Mouse (Mus musculus) MEL (cell line): Measurements from ENCODE around the gene Tfrc. TPM values are rescaled to one million over a fixed set of nuclear protein-coding genes. Genes with fewer than 3 reads are reported as not detected.

Experiments used
- DNase-seq: peaks from one replicate; pipeline ENCODE4 v3.0.0; 2011; ENCODE audit warnings: low read depth, low spot score
- H3K27ac ChIP-seq: 2 replicates; pipeline ENCODE4 v1.5.1; 2012; ENCODE audit warnings: low read depth, mild to moderate bottlenecking, control low read depth, low read length, moderate library complexity; ENCODE audit not compliant: control insufficient read depth
- H3K27me3 ChIP-seq, 2 experiments: fragments of 150-350 bp in 1 of 2; sonication (generic) in 1 of 2; 2 replicates each; pipeline ENCODE4 v1.6.1; 2012; ENCODE audit warnings: low read length in 2 of 2, mild to moderate bottlenecking in 2 of 2, improper control_type of control experiment in 1 of 2, moderate library complexity in 1 of 2; ENCODE audit not compliant: insufficient read depth in 2 of 2, control insufficient read depth in 1 of 2
- H3K36me3 ChIP-seq, 2 experiments: 2 replicates each; pipeline ENCODE4 v1.6.1; 2012 to 2014; ENCODE audit warnings: low read length in 2 of 2, improper control_type of control experiment in 1 of 2, inconsistent platforms in 1 of 2, mild to moderate bottlenecking in 1 of 2; ENCODE audit not compliant: insufficient read depth in 2 of 2, control insufficient read depth in 1 of 2
- H3K4me1 ChIP-seq, 2 experiments: fragments of 150-350 bp in 1 of 2; sonication (generic) in 1 of 2; 2 replicates each; pipeline ENCODE4 v1.6.1; 2012; ENCODE audit warnings: low read length in 2 of 2, improper control_type of control experiment in 1 of 2, mild to moderate bottlenecking in 1 of 2; ENCODE audit not compliant: insufficient read depth in 2 of 2, control insufficient read depth in 1 of 2
- H3K4me3 ChIP-seq, 2 experiments: fragments of 150-350 bp in 1 of 2; sonication (generic) in 1 of 2; 2 replicates each; pipeline ENCODE4 v1.5.1; 2012; ENCODE audit warnings: low read depth in 2 of 2, low read length in 2 of 2, mild to moderate bottlenecking in 2 of 2, moderate library complexity in 2 of 2, control low read depth in 1 of 2, improper control_type of control experiment in 1 of 2; ENCODE audit not compliant: control insufficient read depth in 1 of 2, insufficient read depth in 1 of 2
- H3K79me2 ChIP-seq: 2 replicates; pipeline ENCODE4 v1.6.1; 2012; ENCODE audit warnings: mild to moderate bottlenecking, low read length, moderate library complexity; ENCODE audit not compliant: control insufficient read depth, poor library complexity, insufficient read depth
- H3K9ac ChIP-seq: 2 replicates; pipeline ENCODE4 v1.6.1; 2012; ENCODE audit warnings: low read depth, mild to moderate bottlenecking, control low read depth, low read length, moderate library complexity; ENCODE audit not compliant: control insufficient read depth, poor library complexity, severe bottlenecking
- H3K9me3 ChIP-seq: fragments of 150-350 bp; sonication (generic); replicated peaks from 2 replicates; pipeline ENCODE4 v1.6.1; 2012; ENCODE audit warnings: mild to moderate bottlenecking, low read length, improper control_type of control experiment, moderate library complexity; ENCODE audit not compliant: insufficient read depth
- CHD1 ChIP-seq: IDR thresholded peaks from 2 replicates; pipeline ENCODE4 v1.6.1; 2012; ENCODE audit warnings: low read depth, mild to moderate bottlenecking, inconsistent platforms, low read length, improper control_type of control experiment
- CHD2 ChIP-seq: IDR thresholded peaks from 2 replicates; pipeline ENCODE4 v1.6.1; 2011; ENCODE audit warnings: low read length, improper control_type of control experiment
- CTCF ChIP-seq, 3 experiments: IDR thresholded peaks in 2 of 3; conservative IDR thresholded peaks in 1 of 3; 2 replicates each; pipeline ENCODE4 v1.5.1; 2011 to 2012; ENCODE audit warnings: low read length in 3 of 3, low read depth in 2 of 3, mild to moderate bottlenecking in 2 of 3, improper control_type of control experiment in 1 of 3, inconsistent platforms in 1 of 3, mixed read lengths in 1 of 3, moderate library complexity in 1 of 3; ENCODE audit not compliant: control insufficient read depth in 1 of 3, insufficient read depth in 1 of 3, poor library complexity in 1 of 3, severe bottlenecking in 1 of 3
- EP300 ChIP-seq, 2 experiments: IDR thresholded peaks; 2 replicates each; pipeline ENCODE4 v1.6.1; 2011; ENCODE audit warnings: improper control_type of control experiment in 2 of 2, low read length in 2 of 2, low read depth in 1 of 2, mild to moderate bottlenecking in 1 of 2
- ETS1 ChIP-seq: IDR thresholded peaks from 2 replicates; pipeline ENCODE4 v1.6.1; 2012; ENCODE audit warnings: low read depth, mild to moderate bottlenecking, inconsistent platforms, low read length, improper control_type of control experiment, moderate library complexity
- GATA1 ChIP-seq: IDR thresholded peaks from 2 replicates; pipeline ENCODE4 v1.6.1; 2011; ENCODE audit warnings: low read depth, low read length, improper control_type of control experiment
- HCFC1 ChIP-seq: IDR thresholded peaks from 2 replicates; pipeline ENCODE4 v1.6.1; 2012; ENCODE audit warnings: low read depth, mild to moderate bottlenecking, inconsistent platforms, low read length, improper control_type of control experiment, moderate library complexity
- MYC ChIP-seq: IDR thresholded peaks from 2 replicates; pipeline ENCODE4 v1.6.1; 2011; ENCODE audit warnings: low read depth, mild to moderate bottlenecking, low read length, improper control_type of control experiment, moderate library complexity
- NELFE ChIP-seq: IDR thresholded peaks from 2 replicates; pipeline ENCODE4 v1.6.1; 2011; ENCODE audit warnings: low read depth, low read length, improper control_type of control experiment
- NRF1 ChIP-seq: IDR thresholded peaks from 2 replicates; pipeline ENCODE4 v1.6.1; 2014; ENCODE audit warnings: low read depth, mild to moderate bottlenecking, inconsistent platforms, low read length, improper control_type of control experiment, moderate library complexity; ENCODE audit not compliant: poor library complexity, insufficient read depth, severe bottlenecking
- RCOR1 ChIP-seq: IDR thresholded peaks from 2 replicates; pipeline ENCODE4 v1.6.1; 2012; ENCODE audit warnings: low read depth, mild to moderate bottlenecking, inconsistent platforms, low read length, improper control_type of control experiment
- TAL1 ChIP-seq: IDR thresholded peaks from 2 replicates; pipeline ENCODE4 v1.6.1; 2012; ENCODE audit warnings: mild to moderate bottlenecking, inconsistent platforms, low read length, moderate library complexity, mixed read lengths
- TCF12 ChIP-seq: IDR thresholded peaks from 2 replicates; pipeline ENCODE4 v1.6.1; 2014; ENCODE audit warnings: low read depth, mild to moderate bottlenecking, inconsistent platforms, low read length, improper control_type of control experiment, moderate library complexity
- UBTF ChIP-seq: IDR thresholded peaks from 2 replicates; pipeline ENCODE4 v1.6.1; 2012; ENCODE audit warnings: low read depth, mild to moderate bottlenecking, inconsistent platforms, low read length, improper control_type of control experiment, moderate library complexity, borderline replicate concordance; ENCODE audit not compliant: insufficient read depth
- USF1 ChIP-seq: IDR thresholded peaks from 2 replicates; pipeline ENCODE4 v1.6.1; 2014; ENCODE audit warnings: low read depth, mild to moderate bottlenecking, inconsistent platforms, low read length, improper control_type of control experiment, moderate library complexity
- ZC3H11A ChIP-seq: IDR thresholded peaks from 2 replicates; pipeline ENCODE4 v1.6.1; 2012; ENCODE audit warnings: low read depth, mild to moderate bottlenecking, inconsistent platforms, low read length, improper control_type of control experiment
- ZKSCAN1 ChIP-seq: IDR thresholded peaks from 2 replicates; pipeline ENCODE4 v1.6.1; 2012; ENCODE audit warnings: low read depth, mild to moderate bottlenecking, inconsistent platforms, low read length, improper control_type of control experiment, moderate library complexity
- ZMIZ1 ChIP-seq: IDR thresholded peaks from 2 replicates; pipeline ENCODE4 v1.6.1; 2012; ENCODE audit warnings: low read depth, mild to moderate bottlenecking, inconsistent platforms, low read length, improper control_type of control experiment, moderate library complexity
- ZNF384 ChIP-seq: IDR thresholded peaks from 2 replicates; pipeline ENCODE4 v1.6.1; 2012; ENCODE audit warnings: low read depth, mild to moderate bottlenecking, inconsistent platforms, low read length, improper control_type of control experiment
- polyA plus RNA-seq, 2 experiments: library from polyadenylated mRNA; stranded (reverse) in 1 of 2; unstranded in 1 of 2; fragments of >175 nt in 1 of 2; fragments of >200 nt in 1 of 2; gene quantifications; 2 replicates each; pipeline versions ENCODE4 v1.2.1 to v1.2.4; 2012; ENCODE audit warnings: low replicate concordance in 2 of 2, low read depth in 1 of 2; ENCODE audit not compliant: insufficient read length in 2 of 2, insufficient read depth in 1 of 2, missing spikeins in 1 of 2
- total RNA-seq: library from RNA; depleted of rRNA; stranded (reverse); fragments of 300-350 nt; gene quantifications from 2 replicates; pipeline ENCODE4 v1.2.3, GENCODE M21; 2012

The Tfrc gene
- total and polyA plus RNA-seq, 3 experiments = 90.9 to 234 (median 106) TPM

DNA sequence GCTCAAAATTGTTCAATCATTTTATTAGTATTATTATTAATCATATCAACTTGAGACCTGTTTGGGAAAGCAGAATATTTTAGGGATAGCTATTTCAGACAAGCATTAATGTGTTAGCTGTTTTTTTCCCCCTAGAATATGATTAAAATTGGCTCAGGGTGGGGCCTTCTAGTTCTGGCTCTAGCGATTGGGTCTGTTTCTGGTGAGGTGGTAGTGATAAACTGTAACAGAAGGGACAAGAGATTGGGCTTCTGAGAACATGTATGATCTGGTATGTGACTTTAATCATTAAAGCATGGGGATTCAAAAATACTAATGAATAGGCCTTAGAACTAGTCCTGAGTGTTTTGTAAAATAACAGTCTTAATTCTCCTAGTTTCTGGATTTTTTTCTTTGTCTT lies 3.3 kb downstream of the Tfrc start (continued):
- TF ChIP-seq TCF12 (no peak; the same call in 1 of the 2 replicates), ZMIZ1 (no peak), USF1 (no peak), CTCF (IDR thresholded peaks at IDR 0.05 in 2 of 3, conservative IDR thresholded peaks at IDR 0.05 in 1 of 3; ENCODE audit: control insufficient read depth in 1 of 3, insufficient read depth in 1 of 3, low read depth in 2 of 3, low read length in 3 of 3, poor library complexity in 1 of 3, severe bottlenecking in 1 of 3) (no peak), CHD2 (no peak), MYC (no peak)

DNA sequence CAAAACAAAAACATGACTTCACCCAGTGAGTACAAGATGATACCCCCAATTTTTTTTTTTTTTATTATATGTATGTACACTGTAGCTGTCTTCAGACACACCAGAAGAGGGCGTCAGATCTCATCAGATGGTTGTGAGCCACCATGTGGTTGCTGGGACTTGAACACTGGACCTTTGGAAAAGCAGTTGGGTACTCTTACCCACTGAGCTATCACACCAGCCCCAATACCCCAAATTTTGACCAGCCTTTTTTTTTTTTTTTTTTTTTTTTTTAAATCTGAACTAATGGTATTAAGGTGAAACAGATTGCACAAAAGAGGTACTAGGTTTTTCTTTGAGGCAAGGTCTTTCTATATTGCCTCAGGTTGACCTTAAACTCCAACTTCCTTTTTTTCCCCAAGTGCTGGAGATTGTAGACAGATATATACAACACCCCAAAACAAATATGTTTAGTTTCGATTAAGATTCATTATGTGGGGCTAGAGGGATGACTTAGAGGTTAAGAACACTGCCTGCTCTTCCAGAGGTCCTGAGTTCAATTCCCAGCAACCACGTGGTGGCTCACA lies 4.6 kb downstream of the Tfrc start:
- DNase-seq = peak; percentile 65
- peaks cover 46% of the 10 kb centered on the region for H3K79me2 ChIP-seq
- no peak overlapping the region; the same call in 1 of the 2 replicates for H3K9ac ChIP-seq
- TF ChIP-seq MYC (0 out of 2 replicates have a peak, but pooled peaks have one; percentile 47), UBTF (no peak), GATA1 (peak; percentile 53), NRF1 (no peak), TCF12 (no peak; the same call in 1 of the 2 replicates), TAL1 (peak; percentile 41; the same call in 1 of the 2 replicates), RCOR1 (peak; percentile 76; the same call in 1 of the 2 replicates), NELFE (no peak), EP300 (IDR thresholded peaks at IDR 0.05; ENCODE audit: low read depth in 1 of 2, low read length in 2 of 2) (peak in 1 of 2 experiments; percentile 32; a peak in 1 of 4 replicates), ZC3H11A (no peak), HCFC1 (no peak), CTCF (IDR thresholded peaks at IDR 0.05 in 2 of 3, conservative IDR thresholded peaks at IDR 0.05 in 1 of 3; ENCODE audit: control insufficient read depth in 1 of 3, insufficient read depth in 1 of 3, low read depth in 2 of 3, low read length in 3 of 3, poor library complexity in 1 of 3, severe bottlenecking in 1 of 3) (peak in 1 of 3 experiments; percentile 5; a peak in 1 of 6 replicates), ZKSCAN1 (no peak), ETS1 (peak; percentile 30; the same call in 1 of the 2 replicates), CHD1 (0 out of 2 replicates have a peak, but pooled peaks have one; percentile 39), ZMIZ1 (no peak), ZNF384 (peak; percentile 81)
- H3K27ac ChIP-seq = peak overlapping the region; percentile 70
- H3K36me3 ChIP-seq = peaks cover 42 to 45% of the 10 kb centered on the region in 2 experiments
- no peak overlapping the region for H3K4me3 ChIP-seq
- no peaks in the 10 kb centered on the region for H3K27me3 ChIP-seq
- no peaks in the 10 kb centered on the region for H3K9me3 ChIP-seq
- peaks cover 6 to 26% of the 10 kb centered on the region in 2 experiments; a peak in 3 of 4 replicates for H3K4me1 ChIP-seq
